8 mouse cellular contexts compared by ENCODE assay signal in genomic region chr2:118975855-118976254, GRCm38 (mm10). TPM values are rescaled to one million over a fixed set of nuclear protein-coding genes. Genes with fewer than 3 reads are reported as not detected.
DNase-seq lines count a peak whose midpoint lies in the region; ATAC-seq and TF ChIP-seq lines count a peak whose summit lies in the region.

No protein-coding gene starts in this region.

- intact Hi-C loops in heart, postnatal 36 days (cut with DNase I) = loop anchor here (5.0 kb wide), 1 partner anchor 214 kb away; the partner anchor contains the start of gene Ccdc9b

- H3K9ac ChIP-seq in heart, embryonic 11.5 days (ENCODE audit: low read depth, low read length) = peak overlapping the region; percentile 69
- H3K9ac ChIP-seq in CH12.LX (ENCODE audit: insufficient read depth, low read depth) = peak overlapping the region; percentile 13; the same call in 1 of the 2 replicates
- H3K9ac ChIP-seq in embryonic facial prominence, embryonic 11.5 days (replicated peaks; ENCODE audit: low read length) = peak overlapping the region; percentile 69
- peak overlapping the region; percentile 51 for H3K9ac ChIP-seq in intestine, embryonic 14.5 days (ENCODE audit: low read length)
- H3K9ac ChIP-seq in midbrain, embryonic 12.5 days (replicated peaks) = peak overlapping the region; percentile 72

- no peak for TF ChIP-seq POLR2A in CH12.LX (IDR thresholded peaks at IDR 0.05; ENCODE audit: low read depth, low read length)

- TF ChIP-seq RAD21 in CH12.LX (IDR thresholded peaks at IDR 0.05; ENCODE audit: low read depth, low read length) = no peak

- ATAC-seq in heart, embryonic 11.5 days (replicated peaks; ENCODE audit: insufficient number of reproducible peaks, low FRiP score, low TSS enrichment) = no peak
- ATAC-seq in embryonic facial prominence, embryonic 11.5 days (replicated peaks; ENCODE audit: insufficient number of reproducible peaks, low FRiP score, low TSS enrichment, low read depth) = no peak
- no peak for ATAC-seq in intestine, embryonic 14.5 days (replicated peaks; ENCODE audit: low FRiP score, low TSS enrichment, low read depth)
- ATAC-seq in midbrain, embryonic 12.5 days (ENCODE audit: low FRiP score, low read depth) = no peak

- no peaks in the 10 kb centered on the region for H3K79me2 ChIP-seq in CH12.LX (replicated peaks; ENCODE audit: control insufficient read depth, extremely low read depth, insufficient read depth, poor library complexity, severe bottlenecking)

- H3K4me1 ChIP-seq in heart, embryonic 11.5 days (ENCODE audit: control insufficient read depth, insufficient read depth, low read length) = 0 out of 2 replicates have a peak, but pooled peaks cover 10% of the 10 kb centered on the region
- H3K4me1 ChIP-seq in CH12.LX (ENCODE audit: control insufficient read depth in 1 of 2, insufficient read depth in 2 of 2) = peaks cover 6 to 32% of the 10 kb centered on the region in 2 experiments
- H3K4me1 ChIP-seq in embryonic facial prominence, embryonic 11.5 days (ENCODE audit: control insufficient read depth, insufficient read depth, low read length) = no peaks in the 10 kb centered on the region
- H3K4me1 ChIP-seq in intestine, embryonic 14.5 days (replicated peaks; ENCODE audit: control insufficient read depth, insufficient read depth, low read length) = peaks cover 9% of the 10 kb centered on the region; the same call in 1 of the 2 replicates
- peaks cover 10% of the 10 kb centered on the region; the same call in 1 of the 2 replicates for H3K4me1 ChIP-seq in midbrain, embryonic 12.5 days

- in situ Hi-C loops in CH12.LX (cut with MboI; ENCODE audit: low pct_ligation_motif_present, low pct_unique_long_range_greater_than_20kb, low sequenced_read_pairs) = loop anchor here (5.0 to 10.0 kb wide), 3 partner anchors 64 to 211 kb away; partner anchors contain the start of gene Ccdc9b

- H3K27ac ChIP-seq in heart, embryonic 11.5 days (ENCODE audit: low read depth, low read length) = no peak overlapping the region
- H3K27ac ChIP-seq in CH12.LX (ENCODE audit: insufficient read depth, low read depth) = no peak overlapping the region
- H3K27ac ChIP-seq in embryonic facial prominence, embryonic 11.5 days (replicated peaks; ENCODE audit: low read depth, low read length) = no peak overlapping the region
- no peak overlapping the region for H3K27ac ChIP-seq in intestine, embryonic 14.5 days (ENCODE audit: low read depth)
- H3K27ac ChIP-seq in midbrain, embryonic 12.5 days (replicated peaks) = no peak overlapping the region

- 8% methylated on average over 15 of the region's 15 CpGs for WGBS in heart, embryonic 11.5 days (ENCODE audit: insufficient replicate concordance)
- 5% methylated on average over 15 of the region's 15 CpGs for WGBS in embryonic facial prominence, embryonic 11.5 days
- 2% methylated on average over 15 of the region's 15 CpGs for WGBS in intestine, embryonic 14.5 days
- 6% methylated on average over 15 of the region's 15 CpGs for WGBS in midbrain, embryonic 12.5 days

- no peak for TF ChIP-seq CTCF in CH12.LX (conservative IDR thresholded peaks at IDR 0.05 in 1 of 2, IDR thresholded peaks at IDR 0.05 in 1 of 2; ENCODE audit: low read depth in 2 of 2, low read length in 2 of 2)

- no peak for TF ChIP-seq EP300 in CH12.LX (IDR thresholded peaks at IDR 0.05; ENCODE audit: low read length)

- H3K4me2 ChIP-seq in heart, embryonic 11.5 days = peak overlapping the region; percentile 78
- peak overlapping the region; percentile 45 for H3K4me2 ChIP-seq in CH12.LX (ENCODE audit: insufficient read depth, low read depth, poor library complexity, severe bottlenecking)
- peak overlapping the region; percentile 94 for H3K4me2 ChIP-seq in embryonic facial prominence, embryonic 11.5 days (ENCODE audit: low read depth, low read length)
- peak overlapping the region; percentile 93 for H3K4me2 ChIP-seq in intestine, embryonic 14.5 days (ENCODE audit: low read length)
- H3K4me2 ChIP-seq in midbrain, embryonic 12.5 days (replicated peaks) = peak overlapping the region; percentile 93

- DNase-seq in heart, postnatal 36 days = no peak
- DNase-seq in CH12.LX (ENCODE audit: extremely low read depth) = no peak
- no peak for DNase-seq in embryonic facial prominence, embryonic 11.5 days (ENCODE audit: low spot score)
- peak; percentile 62 for DNase-seq in intestine, embryonic 14.5 days (ENCODE audit: low spot score)
- DNase-seq in right cerebral cortex, postnatal 36 days (ENCODE audit: low spot score in 2 of 2) = no peak
- DNase-seq in urinary bladder, postnatal 4 days (ENCODE audit: low spot score in 2 of 2) = no peak

- H3K9me3 ChIP-seq in heart, embryonic 11.5 days (replicated peaks; ENCODE audit: control insufficient read depth, low read length) = no peaks in the 10 kb centered on the region
- H3K9me3 ChIP-seq in CH12.LX (replicated peaks; ENCODE audit: low read length) = no peaks in the 10 kb centered on the region
- H3K9me3 ChIP-seq in embryonic facial prominence, embryonic 11.5 days (replicated peaks; ENCODE audit: control insufficient read depth, low read length) = no peaks in the 10 kb centered on the region
- H3K9me3 ChIP-seq in intestine, embryonic 14.5 days (ENCODE audit: control insufficient read depth, low read length) = no peaks in the 10 kb centered on the region
- no peaks in the 10 kb centered on the region for H3K9me3 ChIP-seq in midbrain, embryonic 12.5 days

- no peaks in the 10 kb centered on the region for H3K36me3 ChIP-seq in heart, embryonic 11.5 days (ENCODE audit: control insufficient read depth, insufficient read depth, low read length)
- H3K36me3 ChIP-seq in CH12.LX (replicated peaks in 1 of 2; ENCODE audit: control insufficient read depth in 1 of 2, insufficient read depth in 1 of 2, low read length in 1 of 2) = no peaks in the 10 kb centered on the region
- H3K36me3 ChIP-seq in embryonic facial prominence, embryonic 11.5 days (replicated peaks; ENCODE audit: control insufficient read depth, insufficient read depth, low read depth, low read length) = no peaks in the 10 kb centered on the region
- no peaks in the 10 kb centered on the region for H3K36me3 ChIP-seq in intestine, embryonic 14.5 days (ENCODE audit: control insufficient read depth, insufficient read depth, low read length)
- H3K36me3 ChIP-seq in midbrain, embryonic 12.5 days = no peaks in the 10 kb centered on the region

- dilution Hi-C loops in CH12.LX (cut with MboI; ENCODE audit: extremely low pct_ligation_motif_present, extremely low pct_unique_long_range_greater_than_20kb, low sequenced_read_pairs) = no loop called here

- H3K4me3 ChIP-seq in heart, embryonic 11.5 days (ENCODE audit: low read depth, low read length) = peak overlapping the region; percentile 51
- H3K4me3 ChIP-seq in CH12.LX (replicated peaks in 1 of 3; ENCODE audit: low read depth in 2 of 3, low read length in 2 of 3, poor library complexity in 1 of 3) = peak overlapping the region; percentile 17 to 43 (median 29)
- H3K4me3 ChIP-seq in embryonic facial prominence, embryonic 11.5 days (ENCODE audit: low read depth, low read length) = peak overlapping the region; percentile 55
- peak overlapping the region; percentile 61 for H3K4me3 ChIP-seq in intestine, embryonic 14.5 days (ENCODE audit: low read depth, low read length)
- H3K4me3 ChIP-seq in midbrain, embryonic 12.5 days = peak overlapping the region; percentile 60

- H3K27me3 ChIP-seq in heart, embryonic 11.5 days (ENCODE audit: control insufficient read depth, insufficient read depth, low read length) = peaks cover 23% of the 10 kb centered on the region
- H3K27me3 ChIP-seq in CH12.LX (replicated peaks) = peaks cover 41% of the 10 kb centered on the region
- peaks cover 33% of the 10 kb centered on the region for H3K27me3 ChIP-seq in embryonic facial prominence, embryonic 11.5 days (ENCODE audit: control insufficient read depth, insufficient read depth, low read length)
- peaks cover 44% of the 10 kb centered on the region for H3K27me3 ChIP-seq in intestine, embryonic 14.5 days (replicated peaks; ENCODE audit: control insufficient read depth, insufficient read depth, low read length)
- peaks cover 54% of the 10 kb centered on the region for H3K27me3 ChIP-seq in midbrain, embryonic 12.5 days

TF ChIP-seq in CH12.LX, 34 proteins besides CTCF, POLR2A, EP300 and RAD21 (continues in another document):
- no peak for TF ChIP-seq UBTF (IDR thresholded peaks at IDR 0.05; ENCODE audit: low read depth, low read length)
- TF ChIP-seq MYC (IDR thresholded peaks at IDR 0.05; ENCODE audit: low read depth, low read length) = 0 out of 2 replicates have a peak, but pooled peaks have one; percentile 11
- no peak for TF ChIP-seq PAX5 (IDR thresholded peaks at IDR 0.05; ENCODE audit: low read length)

RNA-seq across cellular contexts. Expression of gene Chst14, which starts 49.6 kb away (rescaled TPM):
- polyA plus RNA-seq in heart, embryonic 11.5 days (2014; fragmentation: Nextera tagmentation; extraction: Ambion mirVana) = 19.6 and 22.3 TPM in 2 replicates
- total RNA-seq in heart, postnatal 36 days (2021) = 1 to 10 TPM; 9.1 to 9.3 TPM
- total RNA-seq in CH12.LX (2012; rRNA removed) = 4.4 and 5.1 TPM in 2 replicates
- 3.1 and 4.7 TPM in 2 replicates for total RNA-seq in CH12.LX (2014; rRNA removed)
- polyA plus RNA-seq in CH12.LX (2012; ENCODE audit: insufficient read length, low read depth) = 6.7 and 8.4 TPM in 2 replicates
- 31.8 and 32.0 TPM in 2 replicates for polyA plus RNA-seq in embryonic facial prominence, embryonic 11.5 days (2014; fragmentation: Nextera tagmentation; extraction: Ambion mirVana)
- polyA plus RNA-seq in intestine, embryonic 14.5 days (2014; fragmentation: Nextera tagmentation; extraction: Ambion mirVana) = 32.2 and 32.7 TPM in 2 replicates
- polyA plus RNA-seq in midbrain, embryonic 12.5 days (2016; fragmentation: Nextera tagmentation; extraction: Ambion mirVana) = 14.5 and 19.5 TPM in 2 replicates

RNA-seq across cellular contexts. Expression of gene Ccdc32, which starts 53.3 kb away (rescaled TPM):
- polyA plus RNA-seq in heart, embryonic 11.5 days (2014; fragmentation: Nextera tagmentation; extraction: Ambion mirVana) = 16.4 and 17.1 TPM in 2 replicates
- total RNA-seq in heart, postnatal 36 days (2021) = 10 to 100 TPM; 10.4 to 11.2 TPM
- 11.7 and 13.9 TPM in 2 replicates for total RNA-seq in CH12.LX (2012; rRNA removed)
- total RNA-seq in CH12.LX (2014; rRNA removed) = 17.6 and 18.3 TPM in 2 replicates
- polyA plus RNA-seq in CH12.LX (2012; ENCODE audit: insufficient read length, low read depth) = 11.5 and 11.8 TPM in 2 replicates
- 22.6 and 26.4 TPM in 2 replicates for polyA plus RNA-seq in embryonic facial prominence, embryonic 11.5 days (2014; fragmentation: Nextera tagmentation; extraction: Ambion mirVana)
- 20.9 and 21.0 TPM in 2 replicates for polyA plus RNA-seq in intestine, embryonic 14.5 days (2014; fragmentation: Nextera tagmentation; extraction: Ambion mirVana)
- polyA plus RNA-seq in midbrain, embryonic 12.5 days (2016; fragmentation: Nextera tagmentation; extraction: Ambion mirVana) = 26.1 and 28.2 TPM in 2 replicates

RNA-seq across cellular contexts. Expression of gene Rpusd2, which starts 58.7 kb away (rescaled TPM):
- polyA plus RNA-seq in heart, embryonic 11.5 days (2014; fragmentation: Nextera tagmentation; extraction: Ambion mirVana) = 4.0 and 4.8 TPM in 2 replicates
- total RNA-seq in heart, postnatal 36 days (2021) = 1 to 10 TPM; 4.5 to 5.2 TPM
- 14.7 and 14.8 TPM in 2 replicates for total RNA-seq in CH12.LX (2012; rRNA removed)
- total RNA-seq in CH12.LX (2014; rRNA removed) = 9.3 and 10.7 TPM in 2 replicates
- polyA plus RNA-seq in CH12.LX (2012; ENCODE audit: insufficient read length, low read depth) = 12.3 and 13.7 TPM in 2 replicates
- 4.7 and 6.2 TPM in 2 replicates for polyA plus RNA-seq in embryonic facial prominence, embryonic 11.5 days (2014; fragmentation: Nextera tagmentation; extraction: Ambion mirVana)
- 4.7 and 4.8 TPM in 2 replicates for polyA plus RNA-seq in intestine, embryonic 14.5 days (2014; fragmentation: Nextera tagmentation; extraction: Ambion mirVana)
- 7.4 and 7.5 TPM in 2 replicates for polyA plus RNA-seq in midbrain, embryonic 12.5 days (2016; fragmentation: Nextera tagmentation; extraction: Ambion mirVana)

Comparison
In these comparisons a context has a peak if more than half of its experiments do, and no peak if none do; other contexts are left out.
1. H3K9ac ChIP-seq: peak in every context shown above with its lines; median percentile 72 in midbrain, embryonic 12.5 days; 69 in heart, embryonic 11.5 days; 69 in embryonic facial prominence, embryonic 11.5 days; 51 in intestine, embryonic 14.5 days; 13 in CH12.LX.